Mouse (Mus musculus): ENCODE measurements around the gene Nup107.
"Not testable (repeated sequence)": the region's sequence is repeated elsewhere in the genome, so short reads cannot be mapped to it uniquely, and the experiment has no call there.

Nup107 gene

DNA sequence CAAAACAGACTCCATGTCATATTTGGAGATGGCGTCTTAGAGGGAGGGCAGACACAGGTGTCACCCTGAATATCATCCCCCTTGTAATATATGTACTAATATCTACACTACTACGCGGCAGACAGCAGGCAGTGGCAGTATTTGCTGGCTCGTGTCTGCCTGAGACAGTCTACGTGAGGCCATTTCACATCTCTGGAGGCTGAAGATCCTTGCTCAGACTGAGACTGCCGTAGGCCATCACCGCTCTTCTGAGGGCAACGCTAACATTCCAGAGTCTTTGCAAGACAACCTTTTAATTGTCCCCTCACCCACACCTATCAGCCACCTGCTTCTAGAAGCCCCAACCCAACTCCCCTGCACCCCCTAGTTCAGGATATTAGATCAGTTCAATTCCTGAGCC, 79.0 kb downstream of the Nup107 start:
- no peak for DNase-seq

DNA sequence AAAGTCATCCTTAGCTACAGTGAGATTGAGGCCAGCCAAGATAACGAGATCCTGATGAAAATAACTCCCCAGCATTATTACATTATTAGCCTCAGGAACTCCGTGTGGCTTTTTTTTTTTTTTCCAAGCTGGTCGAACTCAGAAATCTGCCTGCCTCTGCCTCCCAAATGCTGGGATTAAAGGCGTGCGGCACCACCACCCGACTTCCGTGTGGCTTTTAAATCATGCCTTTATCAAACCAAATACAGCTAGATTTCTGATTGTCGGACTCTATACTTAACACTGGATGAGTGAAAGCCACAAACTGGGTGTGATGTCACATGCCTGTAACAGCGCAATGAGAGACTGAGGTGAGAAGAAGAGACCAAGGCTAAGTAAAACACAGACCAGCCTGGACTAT, 79.6 kb downstream of the Nup107 start:
- DNase-seq: no peak

DNA sequence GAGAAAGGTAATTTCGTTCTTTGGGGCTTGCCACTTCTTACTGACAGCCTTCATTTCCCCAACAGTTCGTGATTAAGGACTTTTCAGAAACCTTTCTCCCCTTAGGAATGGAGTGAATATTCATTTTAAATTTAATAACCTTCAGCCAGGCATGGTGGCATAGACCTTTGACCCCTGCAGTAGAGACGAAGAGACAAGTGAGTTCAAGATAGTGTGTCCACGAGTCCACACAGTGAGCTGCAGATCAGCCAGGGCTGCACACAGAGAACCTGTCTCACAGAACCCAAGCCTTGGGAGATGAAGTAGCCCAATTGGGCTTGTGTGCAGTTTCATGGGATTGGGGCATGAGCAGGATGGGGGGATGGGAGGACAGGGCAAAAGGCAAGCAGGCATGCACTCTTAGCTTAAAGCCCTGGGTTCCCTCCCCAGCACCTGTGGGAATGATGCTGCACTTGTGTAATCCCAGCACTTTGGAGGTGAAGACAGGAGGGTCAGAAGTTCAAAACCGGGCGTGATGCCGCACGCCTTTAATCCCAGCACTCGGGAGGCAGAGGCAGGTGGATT, 80.2 kb downstream of the Nup107 start:
- DNase-seq: no peak

DNA sequence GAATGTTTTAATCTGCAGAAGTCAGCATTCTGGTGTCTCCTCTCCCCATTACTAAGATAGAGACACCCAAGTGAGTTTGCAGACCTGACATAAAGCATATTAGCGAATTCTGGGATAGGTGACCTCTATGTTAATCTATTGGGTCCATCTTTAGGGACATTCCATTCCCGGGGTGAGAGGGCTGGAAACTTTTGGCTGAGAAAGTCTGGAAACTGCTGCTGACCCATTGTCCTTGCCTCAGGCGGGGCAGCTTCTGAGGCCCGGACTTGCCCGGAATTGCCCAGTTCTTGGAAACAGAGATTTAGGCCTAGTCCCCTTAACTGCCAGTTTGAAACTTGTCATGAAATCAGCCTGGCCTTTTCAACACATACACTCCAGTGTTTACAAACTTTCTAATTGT, 81.1 kb downstream of the Nup107 start:
- DNase-seq: peak in 1 of 2 experiments; percentile 23

DNA sequence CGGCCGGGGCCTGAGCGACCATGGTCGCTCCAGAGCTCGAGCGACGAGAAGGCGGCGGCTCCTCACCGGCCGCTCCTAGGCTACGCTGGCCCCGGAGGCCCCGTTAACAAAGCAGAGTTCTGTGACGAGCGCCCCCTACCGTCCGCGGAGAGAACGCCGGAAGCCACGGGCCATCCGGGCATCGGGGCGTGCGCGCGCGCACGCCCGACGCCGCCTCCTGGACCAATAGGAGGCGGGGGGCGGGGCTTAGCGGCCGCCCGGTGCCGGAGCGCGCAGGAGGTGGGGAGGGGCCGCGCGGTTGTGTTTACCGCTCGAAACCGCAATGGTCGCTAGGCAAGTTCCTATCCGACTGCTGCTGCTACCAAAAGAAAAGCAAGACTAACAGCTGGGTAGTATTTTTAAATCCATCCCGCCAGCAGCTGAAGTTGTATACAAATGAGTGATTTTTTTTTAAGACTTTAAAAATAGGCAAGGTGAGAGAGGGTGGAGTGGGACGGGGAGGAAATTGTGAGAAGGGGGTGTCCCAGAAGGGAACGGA, 81.8 kb downstream of the Nup107 start, which contains the start of gene Mdm2:
Gene Mdm2 (minus strand): TSS at position 155 of the 538 bp plus-strand sequence.
- DNase-seq: peak; percentile 95 to 98

- DNase-seq: peak; percentile 77 to 83
These were observed 82.4 kb downstream of the Nup107 start for GRCm38 (mm10) chr10:117709930-117710603.

GRCm38 (mm10) chr10:117709326-117709830, 83.1 kb downstream of the Nup107 start:
- no peak for DNase-seq

GRCm38 (mm10) chr10:117708856-117709255, 83.6 kb downstream of the Nup107 start:
- no peak for DNase-seq

DNA sequence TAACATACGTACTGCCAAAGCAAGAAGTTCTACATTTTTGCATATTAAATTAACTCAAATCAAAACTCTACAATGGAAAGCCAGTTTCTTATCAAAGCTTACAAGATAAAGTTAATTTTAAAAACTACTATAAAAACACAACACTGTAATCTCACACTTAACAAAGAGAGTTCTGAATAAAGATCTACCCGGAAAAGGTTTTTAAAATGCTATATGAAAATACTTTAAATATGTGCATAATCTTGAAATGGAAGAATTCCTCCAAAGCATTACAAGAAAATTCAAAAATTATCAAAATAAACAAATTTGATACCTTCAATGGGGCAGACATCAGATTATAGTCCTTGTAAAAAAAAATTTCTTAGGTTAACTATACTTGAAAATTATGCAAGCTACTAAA, 84.1 kb downstream of the Nup107 start:
- no peak for DNase-seq

- DNase-seq: no peak
These were observed 85.2 kb downstream of the Nup107 start for GRCm38 (mm10) chr10:117707114-117707838.

DNA sequence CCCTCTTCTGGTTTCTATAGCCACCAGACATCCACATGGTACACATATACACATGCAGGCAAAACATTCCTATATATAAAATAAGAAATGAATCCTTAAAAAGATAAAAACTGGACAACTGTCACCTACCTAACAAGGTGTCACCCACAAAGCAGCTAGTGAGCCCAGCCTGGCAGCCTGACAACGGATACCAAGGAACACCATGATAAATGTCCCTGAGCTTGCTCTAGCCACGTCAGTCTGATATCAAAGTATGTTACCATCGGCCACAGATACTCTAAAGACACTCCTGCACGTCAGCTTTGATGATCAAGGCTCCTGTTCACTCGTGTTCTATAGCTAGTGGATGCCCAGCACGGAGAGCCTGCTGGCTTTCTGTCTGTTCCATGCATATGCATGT, 86.1 kb downstream of the Nup107 start:
- no peak for DNase-seq

- DNase-seq: no peak
These were observed 86.7 kb downstream of the Nup107 start for GRCm38 (mm10) chr10:117705806-117706205.

GRCm38 (mm10) chr10:117704964-117705335, 87.6 kb downstream of the Nup107 start:
- no peak for DNase-seq

GRCm38 (mm10) chr10:117704314-117704963, 88.1 kb downstream of the Nup107 start:
- DNase-seq: not testable (repeated sequence)

GRCm38 (mm10) chr10:117703506-117703905, 89.0 kb downstream of the Nup107 start:
- no peak for DNase-seq

- no peak for DNase-seq
These were observed 90.3 kb downstream of the Nup107 start for GRCm38 (mm10) chr10:117702024-117702833.

DNA sequence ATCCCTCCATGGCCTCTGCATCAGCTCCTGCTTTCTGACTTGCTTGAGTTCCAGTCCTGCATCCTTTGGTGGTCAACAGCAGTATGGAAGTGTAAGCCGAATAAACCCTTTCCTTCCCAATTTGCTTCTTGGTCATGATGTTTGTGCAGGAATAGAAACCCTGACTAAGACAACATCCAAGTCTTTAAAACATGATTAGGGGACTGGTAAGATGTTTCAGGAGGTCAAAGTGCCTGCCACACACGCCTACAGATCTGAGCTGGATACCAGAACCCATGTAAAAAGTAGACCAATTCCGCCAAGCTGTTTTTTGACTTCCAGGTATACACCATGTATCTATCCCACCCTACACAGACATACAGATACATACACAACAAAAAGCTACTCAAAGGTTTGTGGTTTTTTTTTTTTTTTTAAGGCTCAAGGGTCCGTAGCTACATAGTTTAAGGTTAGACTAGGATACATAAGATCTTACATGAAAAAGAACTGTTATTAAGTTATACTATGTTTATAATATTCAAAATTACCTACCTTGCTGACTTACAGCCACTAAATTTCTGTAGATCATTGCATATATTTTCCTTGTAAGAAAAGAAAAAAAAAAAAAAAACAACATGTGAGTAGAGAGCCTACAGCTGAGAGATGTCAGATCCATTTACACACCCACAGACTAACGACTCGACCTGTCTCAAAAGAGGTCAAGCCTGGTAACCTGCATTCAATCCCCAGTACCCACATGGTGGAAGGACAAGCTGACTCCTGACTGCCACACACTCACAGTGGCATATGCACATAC, 91.3 kb downstream of the Nup107 start:
- DNase-seq: no peak

Data from thymus, postnatal 36 days (tissue).